Mouse (Mus musculus) liver, embryonic 12.5 days (tissue): Measurements from ENCODE around the gene Hnrnph1. TPM values are rescaled to one million over a fixed set of nuclear protein-coding genes. Genes with fewer than 3 reads are reported as not detected.

Experiments
- ATAC-seq: fragments of 200-750 bp; cut with Nextera tagmentation; 2 replicates; pipeline ENCODE4 v1.8.0; 2017; ENCODE audit warnings: moderate number of reproducible peaks, mild to moderate bottlenecking, moderate library complexity
- H3K27ac ChIP-seq: fragments of 300-500 bp; sonication (generic); 2 replicates; pipeline ENCODE4 v1.5.1; 2016; ENCODE audit warnings: mild to moderate bottlenecking
- H3K27me3 ChIP-seq: fragments of 300-500 bp; sonication (generic); replicated peaks from 2 replicates; pipeline ENCODE4 v1.6.1; 2016; ENCODE audit warnings: mild to moderate bottlenecking, moderate library complexity
- H3K36me3 ChIP-seq: fragments of 300-500 bp; sonication (generic); 2 replicates; pipeline ENCODE4 v1.6.1; 2016; ENCODE audit warnings: mild to moderate bottlenecking, moderate library complexity
- H3K4me1 ChIP-seq: fragments of 300-500 bp; sonication (generic); 2 replicates; pipeline ENCODE4 v1.6.1; 2016
- H3K4me2 ChIP-seq: fragments of 300-500 bp; sonication (generic); 2 replicates; pipeline ENCODE4 v1.6.1; 2016; ENCODE audit warnings: mild to moderate bottlenecking, moderate library complexity
- H3K4me3 ChIP-seq: fragments of 300-500 bp; sonication (generic); 2 replicates; pipeline ENCODE4 v1.5.1; 2016; ENCODE audit warnings: mild to moderate bottlenecking, moderate library complexity
- H3K9ac ChIP-seq: fragments of 300-500 bp; sonication (generic); 2 replicates; pipeline ENCODE4 v1.6.1; 2016; ENCODE audit warnings: mild to moderate bottlenecking, moderate library complexity
- H3K9me3 ChIP-seq: fragments of 300-500 bp; sonication (generic); replicated peaks from 2 replicates; pipeline ENCODE4 v1.6.1; 2016; ENCODE audit warnings: mild to moderate bottlenecking, moderate library complexity
- WGBS: fragments of 180-500 bp; shearing (Covaris S2); methylation state at CpG from one replicate; pipeline ENCODE4 v1.1.7; 2016; ENCODE audit not compliant: insufficient replicate concordance; 5-methylcytosine and 5-hydroxymethylcytosine counted together
- polyA plus RNA-seq: library from polyadenylated mRNA; unstranded; fragments of >200 nt; fragmentation: Nextera tagmentation; extraction: Ambion mirVana; gene quantifications from 2 replicates; pipeline ENCODE4 v1.2.1, GENCODE M21; 2016

The Hnrnph1 gene
- polyA plus RNA-seq, 1 experiment from 2014 or later: 160 TPM

DNA sequence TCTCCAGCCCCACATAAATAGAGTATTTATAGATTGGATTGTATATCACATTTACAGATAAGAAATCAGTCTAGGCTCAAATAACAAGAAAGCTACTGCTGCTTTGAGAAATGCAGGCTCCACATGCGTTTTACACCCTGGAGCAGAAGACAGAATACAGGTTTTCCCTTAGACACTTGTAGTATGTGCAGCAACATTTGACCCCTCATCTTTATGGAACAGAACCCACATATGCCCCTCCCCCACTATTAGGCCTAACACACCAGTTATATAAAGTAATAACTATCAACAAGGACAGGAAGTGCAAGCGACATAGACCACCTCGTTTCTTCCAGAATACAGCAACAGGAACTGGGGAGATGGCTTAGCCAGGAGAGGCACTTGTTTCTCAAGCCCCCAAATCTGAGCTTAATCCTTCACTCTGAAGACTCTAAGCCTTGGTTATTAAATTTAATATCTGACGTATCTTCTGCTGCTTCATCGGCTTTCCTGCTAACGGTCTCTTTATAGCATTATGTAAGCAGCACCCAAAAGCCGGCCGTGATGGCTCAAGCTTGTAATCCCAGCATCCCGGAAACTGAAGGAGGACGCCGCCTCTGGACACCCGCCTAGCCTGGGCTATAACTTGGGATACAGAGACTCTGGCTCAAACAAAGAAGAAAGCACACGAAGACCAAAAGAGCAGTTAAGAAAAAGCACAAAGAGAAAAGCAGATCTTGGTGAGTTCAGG is 2.3 kb upstream of the Hnrnph1 start:
- H3K27me3 ChIP-seq: no peaks in the 10 kb centered on the region
- H3K4me2 ChIP-seq: no peak overlapping the region
- no peaks in the 10 kb centered on the region for H3K9me3 ChIP-seq
- H3K36me3 ChIP-seq: peaks cover 8% of the 10 kb centered on the region
- no peak overlapping the region for H3K27ac ChIP-seq
- no peak for ATAC-seq
- no peak overlapping the region for H3K9ac ChIP-seq
- 80% methylated on average over 13 of the region's 13 CpGs for WGBS
- no peak overlapping the region for H3K4me3 ChIP-seq
- peaks cover 35% of the 10 kb centered on the region for H3K4me1 ChIP-seq

GRCm38 (mm10) chr11:50375421-50375820 is 1.4 kb upstream of the Hnrnph1 start:
- Histone ChIP-seq H3K4me2 (no peak overlapping the region), H3K4me1 (peaks cover 43% of the 10 kb centered on the region), H3K27me3 (no peaks in the 10 kb centered on the region), H3K27ac (no peak overlapping the region), H3K9ac (no peak overlapping the region), H3K4me3 (no peak overlapping the region), H3K9me3 (no peaks in the 10 kb centered on the region), H3K36me3 (peaks cover 18% of the 10 kb centered on the region)
- WGBS: 86% methylated on average over 5 of the region's 5 CpGs
- no peak for ATAC-seq

GRCm38 (mm10) chr11:50376156-50376790 is 517 bp upstream of the Hnrnph1 start:
- peak overlapping the region; percentile 88 for H3K9ac ChIP-seq
- H3K27ac ChIP-seq: peak overlapping the region; percentile 100
- whole genome bisulfite sequencing: 29% methylated on average over 10 of the region's 10 CpGs
- H3K27me3 ChIP-seq: no peaks in the 10 kb centered on the region
- H3K4me2 ChIP-seq: peak overlapping the region; percentile 94
- peaks cover 36% of the 10 kb centered on the region for H3K4me1 ChIP-seq
- ATAC-seq: no peak
- no peaks in the 10 kb centered on the region for H3K9me3 ChIP-seq
- peaks cover 19% of the 10 kb centered on the region for H3K36me3 ChIP-seq
- H3K4me3 ChIP-seq: peak overlapping the region; percentile 97

DNA sequence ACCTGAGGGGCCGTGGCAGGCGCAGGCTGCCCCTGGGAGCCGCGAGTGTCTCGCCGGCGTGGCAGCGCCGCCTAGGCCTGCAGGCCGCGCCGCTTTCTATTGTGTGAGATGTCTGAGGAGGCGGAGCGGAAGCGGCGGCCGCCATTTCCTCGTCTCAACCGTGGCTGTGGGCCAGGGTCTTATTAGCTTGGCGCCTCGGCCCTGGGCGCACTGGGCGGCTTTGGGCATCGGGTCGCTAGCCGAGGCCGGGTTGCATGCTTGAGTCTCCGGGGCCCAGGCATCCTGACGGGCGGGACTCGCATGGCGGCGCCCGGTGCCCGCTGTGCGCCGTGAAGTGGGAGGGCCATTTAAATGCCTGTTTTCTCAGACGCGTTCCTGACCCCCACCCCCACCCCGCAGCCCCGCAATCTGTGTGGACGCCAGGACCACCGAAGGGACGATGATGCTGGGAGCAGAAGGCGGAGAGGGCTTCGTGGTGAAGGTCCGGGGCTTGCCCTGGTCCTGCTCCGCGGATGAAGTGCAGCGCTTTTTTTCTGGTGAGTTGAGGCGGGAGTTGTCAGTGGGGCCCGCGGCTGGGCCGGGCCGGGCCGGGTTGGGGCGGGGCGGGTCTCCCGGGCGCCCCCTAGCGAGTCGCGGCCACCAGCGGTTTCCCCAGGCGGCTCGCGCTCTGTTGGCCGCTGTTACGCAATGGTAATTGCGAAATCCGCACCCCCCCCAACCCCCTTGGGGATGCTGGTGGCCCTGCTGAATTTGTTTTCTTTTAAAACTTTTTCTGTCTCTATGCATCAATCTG is 1.3 kb downstream of the Hnrnph1 start:
- Histone ChIP-seq H3K36me3 (peaks cover 34% of the 10 kb centered on the region), H3K27me3 (no peaks in the 10 kb centered on the region), H3K4me1 (peaks cover 36% of the 10 kb centered on the region), H3K4me2 (peak overlapping the region; percentile 94), H3K27ac (peak overlapping the region; percentile 100), H3K4me3 (peak overlapping the region; percentile 97), H3K9ac (peak overlapping the region; percentile 98), H3K9me3 (no peaks in the 10 kb centered on the region)
- ATAC-seq: peak; percentile 69
- under 1% methylated on average over 71 of the region's 71 CpGs for WGBS

DNA sequence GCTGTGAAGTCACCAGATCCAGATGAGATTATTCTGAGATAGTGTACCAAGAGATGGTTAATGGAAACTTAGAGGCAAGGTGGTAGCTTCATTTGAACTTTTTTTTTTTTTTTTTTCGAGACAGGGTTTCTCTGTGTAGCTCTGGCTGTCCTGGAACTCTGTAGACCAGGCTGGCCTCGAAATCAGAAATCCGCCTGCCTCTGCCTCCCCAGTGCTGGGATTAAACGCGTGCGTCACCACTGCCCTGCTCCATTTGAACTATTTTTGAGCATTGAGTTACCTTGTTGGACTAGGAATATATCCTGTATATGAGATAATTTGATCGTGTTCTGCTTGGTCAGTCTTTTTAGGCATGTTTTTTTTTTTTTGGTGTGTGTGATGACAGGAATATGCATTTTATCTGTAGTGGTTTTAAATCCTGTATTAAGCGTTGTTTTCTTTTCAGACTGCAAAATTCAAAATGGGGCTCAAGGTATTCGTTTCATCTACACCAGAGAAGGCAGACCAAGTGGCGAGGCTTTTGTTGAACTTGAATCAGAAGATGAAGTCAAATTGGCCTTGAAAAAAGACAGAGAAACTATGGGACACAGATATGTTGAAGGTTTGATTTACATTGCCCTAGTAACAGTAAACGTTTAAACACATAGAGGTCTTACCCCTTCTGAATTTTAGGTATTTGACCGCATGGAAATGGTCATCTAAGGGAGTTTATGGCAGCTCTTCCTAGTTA is 2.4 kb downstream of the Hnrnph1 start:
- Histone ChIP-seq H3K4me1 (peaks cover 36% of the 10 kb centered on the region), H3K4me2 (peak overlapping the region; percentile 94), H3K27ac (peak overlapping the region; percentile 100), H3K36me3 (peaks cover 40% of the 10 kb centered on the region), H3K9me3 (no peaks in the 10 kb centered on the region), H3K4me3 (peak overlapping the region; percentile 97), H3K27me3 (no peaks in the 10 kb centered on the region), H3K9ac (peak overlapping the region; percentile 98)
- no peak for ATAC-seq
- 49% methylated on average over 12 of the region's 12 CpGs for WGBS

DNA sequence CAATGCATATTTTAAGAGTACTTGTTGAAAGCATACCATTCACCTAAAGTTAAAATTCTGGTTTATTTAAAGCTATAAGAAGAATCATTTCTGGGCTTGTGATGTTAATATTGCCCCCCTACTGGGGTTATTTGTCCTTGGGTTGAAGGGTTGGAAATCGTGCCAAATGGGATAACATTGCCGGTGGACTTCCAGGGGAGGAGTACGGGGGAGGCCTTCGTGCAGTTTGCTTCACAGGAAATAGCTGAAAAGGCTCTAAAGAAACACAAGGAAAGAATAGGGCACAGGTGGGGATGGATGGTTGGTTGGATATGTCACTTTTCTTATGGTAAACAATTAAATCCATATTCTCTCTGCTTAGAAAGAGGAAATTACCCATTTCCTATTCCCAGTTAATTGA is 4.5 kb downstream of the Hnrnph1 start:
- Histone ChIP-seq H3K4me1 (peaks cover 29% of the 10 kb centered on the region), H3K36me3 (peaks cover 57% of the 10 kb centered on the region), H3K27ac (no peak overlapping the region), H3K4me2 (peak overlapping the region; percentile 41), H3K9me3 (no peaks in the 10 kb centered on the region), H3K27me3 (no peaks in the 10 kb centered on the region), H3K4me3 (peak overlapping the region; percentile 4; the same call in 1 of the 2 replicates), H3K9ac (0 out of 2 replicates have a peak overlapping the region, but pooled peaks have one; percentile 17)
- 67% methylated on average over 4 of the region's 4 CpGs for WGBS
- ATAC-seq: no peak

DNA sequence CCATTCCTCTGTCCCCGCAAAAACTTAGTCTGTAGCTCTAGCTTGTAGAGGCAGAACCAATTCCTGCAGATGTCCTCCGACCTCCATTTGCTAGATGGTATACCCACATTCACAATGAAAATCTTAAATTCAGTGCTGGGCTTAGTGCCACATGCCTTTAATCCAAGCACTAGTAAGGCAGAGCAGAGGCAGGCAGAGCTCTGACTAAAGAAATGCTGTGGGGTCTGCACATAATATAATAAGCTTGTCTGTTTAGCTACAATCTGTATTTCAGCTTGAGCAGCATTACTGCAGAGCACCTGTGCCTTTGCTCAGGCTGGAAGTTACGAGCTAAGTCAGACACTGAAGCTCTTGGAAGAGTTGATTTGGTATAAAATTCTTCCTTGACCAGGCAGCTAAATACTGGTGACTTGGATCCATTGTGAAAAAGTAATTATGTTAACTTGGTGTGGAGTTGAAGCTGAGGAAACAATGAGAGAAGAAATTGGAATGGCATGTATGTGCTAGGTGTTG is 10.4 kb downstream of the Hnrnph1 start:
- H3K36me3 ChIP-seq: peaks cover 66% of the 10 kb centered on the region

DNA sequence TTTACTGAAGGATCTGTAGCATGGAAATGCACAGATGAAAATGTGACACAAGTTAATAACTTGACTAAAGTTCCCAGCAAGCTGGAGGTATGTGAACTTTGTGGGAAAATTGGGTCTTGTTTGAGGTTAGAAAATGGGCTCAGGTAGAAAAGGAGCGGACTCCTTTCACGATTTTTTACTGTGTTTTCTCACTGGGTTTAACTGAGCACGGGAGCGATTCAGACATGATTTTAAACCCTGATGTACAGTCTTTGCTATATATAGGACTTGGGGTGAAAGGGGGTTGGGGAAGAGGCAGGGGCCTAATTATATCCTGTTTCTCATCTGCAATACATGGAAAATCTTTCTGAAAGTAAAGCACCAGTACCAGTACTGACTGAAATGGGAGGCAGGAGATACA is 10.9 kb downstream of the Hnrnph1 start:
- Histone ChIP-seq H3K27ac (no peak overlapping the region), H3K4me2 (no peak overlapping the region), H3K9me3 (no peaks in the 10 kb centered on the region), H3K4me1 (peaks cover 7% of the 10 kb centered on the region; the same call in 1 of the 2 replicates), H3K36me3 (peaks cover 61% of the 10 kb centered on the region), H3K9ac (no peak overlapping the region), H3K4me3 (no peak overlapping the region), H3K27me3 (no peaks in the 10 kb centered on the region)
- 71% methylated on average over 4 of the region's 4 CpGs for WGBS
- ATAC-seq: no peak

More for the DNA sequence above, 10.4 kb downstream of the Hnrnph1 start:
- Histone ChIP-seq H3K4me2 (no peak overlapping the region), H3K27ac (no peak overlapping the region), H3K9ac (no peak overlapping the region), H3K9me3 (no peaks in the 10 kb centered on the region), H3K4me3 (no peak overlapping the region), H3K4me1 (peaks cover 12% of the 10 kb centered on the region; the same call in 1 of the 2 replicates), H3K27me3 (no peaks in the 10 kb centered on the region)
- ATAC-seq: no peak
- 86% methylated on average over 3 of the region's 3 CpGs for WGBS

DNA sequence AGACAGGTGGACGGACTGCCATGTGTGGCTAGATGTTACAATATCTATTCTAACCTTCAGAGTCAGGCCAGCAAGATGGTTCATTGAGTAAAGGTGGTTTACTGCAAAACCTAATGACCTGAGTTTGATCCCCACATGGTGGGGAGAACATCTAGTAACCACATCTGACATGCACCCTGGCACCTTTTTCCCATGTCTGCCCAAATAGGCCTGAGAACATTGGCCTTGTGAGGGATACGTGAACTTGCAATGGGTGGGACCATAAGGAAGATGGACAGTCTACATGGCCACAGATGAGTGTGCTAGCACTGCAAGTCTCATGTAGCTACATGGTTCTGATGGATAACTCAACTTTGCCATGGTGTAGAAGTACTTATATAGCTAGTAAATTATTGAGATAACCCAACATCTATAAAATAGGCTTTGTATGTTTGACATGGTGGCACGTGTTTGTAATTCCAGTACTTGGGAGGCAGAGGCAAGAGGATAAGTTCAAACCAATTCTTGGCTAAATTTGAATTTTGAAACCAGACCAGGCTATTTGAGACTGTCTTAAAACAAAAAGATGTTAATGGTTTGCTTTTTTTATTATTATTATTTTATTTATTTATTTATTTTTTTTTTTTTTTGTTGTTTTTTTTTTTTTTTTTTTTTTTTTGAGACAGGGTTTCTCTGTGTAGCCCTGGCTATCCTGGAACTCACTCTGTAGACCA is 11.6 kb downstream of the Hnrnph1 start:
- H3K4me2 ChIP-seq: no peak overlapping the region
- no peak overlapping the region for H3K4me3 ChIP-seq
- no peak overlapping the region for H3K27ac ChIP-seq
- H3K36me3 ChIP-seq: peaks cover 55% of the 10 kb centered on the region
- ATAC-seq: no peak
- H3K9ac ChIP-seq: no peak overlapping the region
- 80% methylated on average over 3 of the region's 3 CpGs for WGBS
- H3K27me3 ChIP-seq: no peaks in the 10 kb centered on the region
- H3K4me1 ChIP-seq: peaks cover 6% of the 10 kb centered on the region; the same call in 1 of the 2 replicates
- no peaks in the 10 kb centered on the region for H3K9me3 ChIP-seq

- no peak overlapping the region for H3K9ac ChIP-seq
- H3K4me1 ChIP-seq: peaks cover 6% of the 10 kb centered on the region; the same call in 1 of the 2 replicates
- no peak overlapping the region for H3K4me3 ChIP-seq
- no peak overlapping the region for H3K4me2 ChIP-seq
- no peak overlapping the region for H3K27ac ChIP-seq
- H3K9me3 ChIP-seq: no peaks in the 10 kb centered on the region
- H3K27me3 ChIP-seq: no peaks in the 10 kb centered on the region
- no peak for ATAC-seq
- 70% methylated on average over 3 of the region's 3 CpGs for WGBS
- H3K36me3 ChIP-seq: peaks cover 57% of the 10 kb centered on the region
Observed at GRCm38 (mm10) chr11:50389011-50389410, 12.2 kb downstream of the Hnrnph1 start.

DNA sequence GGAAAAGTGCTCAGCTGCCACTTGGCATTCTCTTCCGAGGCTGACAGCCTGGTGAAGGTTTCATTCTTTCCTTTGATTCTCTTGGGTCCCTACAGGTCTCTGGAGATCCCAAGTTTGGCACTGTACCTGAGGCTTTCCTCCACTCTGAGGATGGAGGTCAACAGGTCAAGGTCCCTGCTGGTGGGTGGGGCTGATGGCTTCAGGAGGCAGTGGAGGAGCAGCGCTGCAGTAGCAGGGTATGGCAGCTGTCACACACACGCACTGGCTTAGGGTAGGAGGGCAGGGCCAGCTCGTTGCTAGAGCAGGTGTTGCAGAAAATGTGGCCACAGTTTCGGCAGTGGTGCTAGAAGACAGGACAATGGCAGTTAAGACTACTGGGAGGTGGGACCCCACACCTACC is 12.8 kb downstream of the Hnrnph1 start:
- Histone ChIP-seq H3K4me2 (no peak overlapping the region), H3K36me3 (peaks cover 55% of the 10 kb centered on the region), H3K9ac (no peak overlapping the region), H3K4me3 (no peak overlapping the region), H3K4me1 (peaks cover 6% of the 10 kb centered on the region; the same call in 1 of the 2 replicates), H3K9me3 (no peaks in the 10 kb centered on the region), H3K27me3 (no peaks in the 10 kb centered on the region), H3K27ac (no peak overlapping the region)
- no peak for ATAC-seq
- 68% methylated on average over 5 of the region's 5 CpGs for whole genome bisulfite sequencing
